Mouse (Mus musculus): ENCODE results near the gene Dscaml1.
A peak's percentile ranks its signal among the peaks of the same experiment; 100 is the strongest.

Gene Dscaml1

DNA sequence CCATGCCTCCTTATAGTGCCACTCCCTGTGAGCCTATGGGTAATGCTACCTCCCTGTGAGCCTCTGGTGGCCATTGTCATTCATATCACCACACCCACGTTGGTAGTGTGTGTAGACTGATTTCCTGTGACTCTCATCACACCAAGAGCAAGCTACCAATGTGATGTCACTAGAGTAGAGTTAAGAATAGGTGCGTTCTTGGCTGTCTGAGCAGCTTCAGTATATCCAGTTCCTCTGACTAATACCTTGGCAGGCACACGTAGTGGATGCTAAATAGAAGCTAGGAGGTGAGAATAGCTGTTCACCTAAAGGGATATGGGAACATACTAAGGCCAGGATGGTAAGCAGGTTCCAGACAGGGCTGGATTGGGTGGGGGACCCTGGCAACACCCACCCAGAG lies 143.3 kb downstream of the Dscaml1 start:
- DNase-seq (ENCODE audit: low read depth, low spot score), result no peak

DNA sequence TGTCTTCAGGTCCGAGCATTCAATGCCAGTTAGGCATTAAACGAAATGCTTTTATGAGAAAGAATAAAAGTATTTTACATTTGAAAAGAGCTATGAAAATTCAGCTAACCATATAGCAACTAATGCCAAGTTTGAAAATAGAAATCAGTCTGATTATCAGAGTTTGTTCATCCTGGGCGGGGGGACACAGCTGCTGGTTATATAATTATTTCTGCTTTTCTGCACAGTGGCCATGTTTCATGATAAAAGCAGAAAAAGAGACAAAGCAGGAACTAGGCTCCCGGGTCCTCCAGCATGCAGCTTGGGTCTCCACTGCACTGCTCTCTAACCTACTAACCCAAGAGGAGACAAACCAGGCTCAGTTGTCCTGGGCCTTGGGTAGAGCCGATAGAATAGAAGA lies 143.9 kb downstream of the Dscaml1 start:
- DNase-seq (ENCODE audit: low read depth, low spot score), result no peak

DNA sequence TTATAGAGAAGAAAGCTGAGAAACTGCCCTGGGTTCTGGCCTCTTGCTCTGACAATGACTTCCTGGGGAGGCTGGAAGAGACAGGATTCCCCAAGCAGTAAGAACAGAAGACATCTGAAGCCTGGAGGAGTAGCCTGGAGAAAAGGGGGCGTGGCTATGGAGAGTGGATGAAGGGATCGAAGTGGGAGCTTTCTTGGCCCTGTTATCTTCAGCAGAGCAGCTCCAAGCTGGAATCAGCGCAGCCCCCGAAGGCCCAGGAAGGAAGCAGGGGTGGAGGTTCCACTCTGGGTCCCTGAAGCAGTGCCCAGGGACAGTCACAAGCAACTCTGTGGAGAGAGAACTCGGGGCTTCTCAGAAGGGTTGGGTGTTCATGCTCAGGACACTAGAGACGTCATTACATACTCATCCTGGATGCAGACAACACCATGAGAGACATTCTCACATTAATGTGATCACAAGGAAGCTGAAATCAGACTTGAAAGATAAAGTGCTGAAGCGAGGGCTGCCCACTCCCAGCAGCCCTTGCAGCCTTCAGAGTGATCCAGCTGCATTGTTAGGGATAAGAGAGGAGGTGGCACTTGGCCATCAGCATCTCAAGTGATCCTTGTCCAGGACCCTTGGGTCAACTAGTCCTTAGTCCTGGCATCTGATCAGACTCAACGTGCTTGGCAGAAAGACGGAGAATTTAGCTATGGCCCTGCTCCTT lies 146.5 kb downstream of the Dscaml1 start:
- peak; percentile 22 for DNase-seq (ENCODE audit: low read depth, low spot score)

DNA sequence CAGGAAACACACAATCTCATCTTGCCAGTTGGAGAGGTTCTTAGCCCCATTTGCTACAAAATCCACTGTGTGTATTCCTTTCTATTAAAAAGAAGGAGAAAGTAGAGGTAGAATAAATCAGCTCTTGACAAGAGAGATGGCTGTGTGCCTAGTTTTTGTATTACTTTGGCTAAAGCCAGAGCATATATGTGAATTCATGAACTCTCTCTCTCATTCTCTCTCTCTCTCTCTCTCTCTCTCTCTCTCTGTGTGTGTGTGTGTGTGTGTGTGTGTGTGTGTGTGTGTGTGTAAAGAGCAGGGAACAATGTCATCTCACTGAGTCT lies 147.0 kb downstream of the Dscaml1 start:
- no peak for DNase-seq (ENCODE audit: low read depth, low spot score)

GRCm38 (mm10) chr9:45574021-45574420 lies 147.6 kb downstream of the Dscaml1 start:
- no peak for DNase-seq (ENCODE audit: low read depth, low spot score)

- no peak for DNase-seq (ENCODE audit: low read depth, low spot score)
Observed at GRCm38 (mm10) chr9:45580069-45580795, 153.8 kb downstream of the Dscaml1 start.

DNA sequence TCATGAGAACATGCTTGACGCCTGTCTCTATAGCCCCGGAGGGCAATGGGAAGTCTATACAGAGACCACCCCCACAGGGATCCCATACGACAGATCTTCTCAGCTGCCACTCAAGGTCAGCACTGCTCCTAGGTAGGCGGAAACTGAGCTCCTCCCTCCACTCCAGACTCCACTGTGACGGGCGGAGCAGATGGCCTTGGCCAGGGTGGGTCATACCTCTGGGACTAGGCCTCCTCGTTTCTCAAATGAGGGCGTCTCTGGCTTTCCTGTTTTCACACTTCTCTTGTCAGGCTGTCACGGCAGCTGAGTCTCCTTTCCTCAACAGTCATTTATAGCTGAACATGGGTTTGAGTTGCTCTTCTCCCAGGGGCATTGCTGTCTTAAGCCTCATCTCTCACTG lies 160.0 kb downstream of the Dscaml1 start:
- no peak for DNase-seq (ENCODE audit: low read depth, low spot score)

GRCm38 (mm10) chr9:45587704-45588103 lies 161.3 kb downstream of the Dscaml1 start:
- DNase-seq (ENCODE audit: low read depth, low spot score), result no peak

- DNase-seq (ENCODE audit: low read depth, low spot score), result peak; percentile 18
Observed at GRCm38 (mm10) chr9:45589867-45590266, 163.4 kb downstream of the Dscaml1 start.

GRCm38 (mm10) chr9:45591061-45591460 lies 164.6 kb downstream of the Dscaml1 start:
- DNase-seq (ENCODE audit: low read depth, low spot score), result no peak

DNA sequence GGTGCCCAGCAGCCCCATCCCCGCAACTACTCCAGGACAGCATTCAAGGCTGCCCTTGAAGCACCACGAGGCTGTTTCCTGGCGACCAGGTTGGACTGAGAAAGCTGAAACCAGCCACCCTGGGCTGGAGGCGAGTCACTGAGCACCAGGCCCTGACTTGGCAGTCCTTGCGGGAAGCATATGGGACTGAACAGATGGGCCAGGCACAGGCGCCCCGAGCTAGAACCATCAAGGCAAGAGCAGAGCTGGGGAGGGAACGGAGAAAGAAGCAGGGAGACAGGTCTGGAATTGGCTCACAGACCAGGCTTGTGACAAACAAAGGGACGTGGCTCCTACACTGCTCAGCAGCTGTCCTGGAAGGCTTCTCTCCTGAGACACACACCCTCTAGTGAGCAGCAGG lies 165.9 kb downstream of the Dscaml1 start:
- peak; percentile 18 for DNase-seq (ENCODE audit: low read depth, low spot score)

- DNase-seq (ENCODE audit: low read depth, low spot score), result no peak
Observed at GRCm38 (mm10) chr9:45598117-45598516, 171.7 kb downstream of the Dscaml1 start.

GRCm38 (mm10) chr9:45599377-45599776 lies 172.9 kb downstream of the Dscaml1 start:
- no peak for DNase-seq (ENCODE audit: low read depth, low spot score)

GRCm38 (mm10) chr9:45607337-45607736 lies 180.9 kb downstream of the Dscaml1 start:
- no peak for DNase-seq (ENCODE audit: low read depth, low spot score)

DNA sequence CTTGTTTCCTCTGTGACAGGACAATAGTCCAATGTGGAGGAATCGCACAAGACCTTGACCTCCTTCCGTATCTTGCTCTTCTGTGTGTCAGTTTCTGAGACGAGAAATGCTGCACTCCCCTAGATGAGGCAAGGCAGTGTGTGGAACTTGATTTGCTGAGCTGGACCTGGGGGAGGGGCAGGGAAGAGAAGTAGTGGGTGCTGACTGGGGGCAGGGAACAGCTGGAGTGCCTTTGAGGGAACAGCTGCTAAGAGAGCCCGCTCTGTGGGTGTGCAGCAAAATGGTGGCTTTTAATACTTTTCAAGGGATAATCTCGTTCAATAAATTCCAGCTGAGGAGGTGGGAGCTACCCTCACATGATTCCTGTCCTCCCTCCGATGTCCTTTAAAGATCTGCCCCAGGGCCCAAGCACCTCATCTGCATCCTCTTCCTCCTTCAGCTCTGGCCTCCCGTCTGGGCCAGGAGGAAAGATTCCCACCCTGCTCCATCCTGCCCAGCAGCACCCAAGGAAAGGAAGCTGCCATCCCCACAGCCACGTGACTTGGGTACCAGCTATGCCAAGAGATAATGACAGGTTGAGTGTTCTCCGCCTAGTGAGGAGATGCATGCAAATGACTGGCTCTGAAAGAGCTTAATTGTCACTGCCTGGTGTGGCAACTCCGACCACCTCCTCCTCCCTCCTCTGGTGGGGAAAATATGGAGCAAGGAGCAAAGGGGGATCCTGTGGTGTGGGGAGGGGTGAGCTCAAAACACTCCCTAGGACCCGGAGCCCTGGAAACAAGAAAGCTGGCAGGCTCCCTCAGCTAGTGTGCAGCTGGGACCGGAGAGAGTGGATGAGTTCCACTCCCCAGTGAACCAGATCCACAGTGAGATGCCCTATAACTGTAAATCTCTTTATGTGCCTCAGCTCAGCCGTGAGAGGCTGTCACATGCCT lies 181.9 kb downstream of the Dscaml1 start:
- DNase-seq (ENCODE audit: low read depth, low spot score), result no peak

- DNase-seq (ENCODE audit: low read depth, low spot score), result no peak
Observed at GRCm38 (mm10) chr9:45610336-45611060, 184.1 kb downstream of the Dscaml1 start.

DNA sequence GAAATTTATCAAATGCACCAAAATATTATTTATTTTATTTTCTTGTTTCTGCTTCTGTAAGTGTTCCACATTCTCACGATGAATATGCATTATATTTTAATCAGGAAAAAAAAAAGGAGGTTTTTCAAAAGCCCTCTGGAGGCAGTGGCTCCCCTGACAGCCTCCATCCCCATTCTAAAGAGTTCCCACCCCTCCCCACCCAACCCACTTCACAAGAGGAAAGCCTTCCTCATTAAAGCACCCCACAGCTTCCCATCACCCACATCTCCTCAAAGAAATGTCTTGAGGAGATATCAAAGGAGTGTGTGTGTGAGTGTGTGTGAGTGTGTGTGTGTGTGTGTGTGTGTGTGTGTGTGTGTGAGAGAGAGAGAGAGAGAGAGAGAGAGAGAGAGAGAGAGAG lies 188.2 kb downstream of the Dscaml1 start:
- no peak for DNase-seq (ENCODE audit: low read depth, low spot score)

- no peak for DNase-seq (ENCODE audit: low read depth, low spot score)
Observed at GRCm38 (mm10) chr9:45617889-45618288, 191.5 kb downstream of the Dscaml1 start.

GRCm38 (mm10) chr9:45618443-45618842 lies 192.0 kb downstream of the Dscaml1 start:
- no peak for DNase-seq (ENCODE audit: low read depth, low spot score)

DNA sequence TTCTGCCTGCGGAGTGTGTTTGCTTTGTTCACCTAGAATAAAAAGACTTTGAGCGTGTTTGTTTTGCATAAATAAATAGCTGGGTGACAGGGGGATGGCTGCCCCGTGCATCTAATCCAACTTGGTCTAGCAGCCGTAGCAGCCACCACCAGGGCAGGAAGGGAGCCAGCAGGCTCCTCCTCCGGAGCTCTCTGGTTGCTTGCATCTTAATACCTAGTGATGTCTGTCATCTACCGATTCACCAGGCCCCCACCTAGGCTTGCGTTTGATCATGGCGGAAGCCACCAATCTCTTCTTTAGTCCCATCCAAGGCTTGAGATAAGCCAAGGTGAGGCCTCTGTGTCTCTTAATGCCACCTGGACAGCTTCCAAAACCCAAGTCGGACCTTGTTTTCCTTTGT lies 193.6 kb downstream of the Dscaml1 start:
- no peak for DNase-seq (ENCODE audit: low read depth, low spot score)

DNA sequence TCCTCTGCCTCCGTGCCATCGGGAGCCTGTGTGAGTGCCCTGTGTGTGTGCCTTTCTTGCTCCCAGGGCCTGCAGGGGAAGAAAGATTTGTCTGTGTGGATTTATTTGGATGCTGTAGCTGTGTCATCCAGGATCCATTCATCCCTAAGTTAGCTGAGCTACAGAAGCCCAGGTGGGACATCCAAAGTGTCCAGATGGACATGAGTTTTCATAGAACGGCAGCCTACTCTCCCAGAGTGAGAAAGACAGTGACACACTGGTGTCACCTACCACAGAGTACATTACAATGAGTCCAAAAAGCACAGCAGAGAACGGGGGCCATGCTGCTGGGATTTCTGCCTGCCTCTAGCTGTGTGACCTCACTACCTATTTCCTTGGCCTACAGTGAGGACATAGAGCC lies 194.5 kb downstream of the Dscaml1 start:
- no peak for DNase-seq (ENCODE audit: low read depth, low spot score)
